Mouse (Mus musculus) thymus, adult 2 months (tissue): ENCODE measurements around the gene Pacrg.

ENCODE experiments used
- CTCF ChIP-seq: fragments of 200-500 bp; IDR thresholded peaks from 2 replicates; pipeline ENCODE4 v1.5.1; 2012; ENCODE audit warnings: mild to moderate bottlenecking, control low read depth, low read length, moderate library complexity, borderline replicate concordance; ENCODE audit not compliant: control insufficient read depth, poor library complexity, insufficient read depth; ENCODE audit errors: extremely low read depth
- POLR2A ChIP-seq: fragments of 200-500 bp; IDR thresholded peaks from 2 replicates; pipeline ENCODE4 v1.6.1; 2012; ENCODE audit warnings: mild to moderate bottlenecking, low read length, control low read depth, moderate library complexity; ENCODE audit not compliant: control insufficient read depth, poor library complexity, insufficient read depth; ENCODE audit errors: extremely low read depth

DNA sequence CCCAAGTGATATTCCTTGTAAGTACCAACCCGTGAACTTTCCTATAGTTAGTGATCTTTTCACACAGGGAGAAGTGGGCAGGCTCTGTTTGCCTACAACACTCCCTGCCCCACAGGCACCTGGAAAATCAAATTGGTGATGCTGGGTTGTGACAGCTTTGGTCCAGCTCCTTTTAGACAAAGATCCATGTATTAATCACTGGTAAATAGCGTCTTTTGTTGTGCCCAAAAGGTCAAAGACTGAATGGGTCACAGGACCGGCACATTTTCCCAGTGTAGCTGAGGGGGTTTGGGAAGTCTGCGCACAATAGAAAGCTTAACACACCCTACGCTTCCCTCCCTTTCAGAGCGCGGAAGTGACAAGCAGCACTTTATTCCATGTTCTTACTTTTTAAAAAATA is 434.2 kb downstream of the Pacrg start:
- TF ChIP-seq POLR2A, result no peak
- TF ChIP-seq CTCF, result no peak
